In the genomic region with DNA sequence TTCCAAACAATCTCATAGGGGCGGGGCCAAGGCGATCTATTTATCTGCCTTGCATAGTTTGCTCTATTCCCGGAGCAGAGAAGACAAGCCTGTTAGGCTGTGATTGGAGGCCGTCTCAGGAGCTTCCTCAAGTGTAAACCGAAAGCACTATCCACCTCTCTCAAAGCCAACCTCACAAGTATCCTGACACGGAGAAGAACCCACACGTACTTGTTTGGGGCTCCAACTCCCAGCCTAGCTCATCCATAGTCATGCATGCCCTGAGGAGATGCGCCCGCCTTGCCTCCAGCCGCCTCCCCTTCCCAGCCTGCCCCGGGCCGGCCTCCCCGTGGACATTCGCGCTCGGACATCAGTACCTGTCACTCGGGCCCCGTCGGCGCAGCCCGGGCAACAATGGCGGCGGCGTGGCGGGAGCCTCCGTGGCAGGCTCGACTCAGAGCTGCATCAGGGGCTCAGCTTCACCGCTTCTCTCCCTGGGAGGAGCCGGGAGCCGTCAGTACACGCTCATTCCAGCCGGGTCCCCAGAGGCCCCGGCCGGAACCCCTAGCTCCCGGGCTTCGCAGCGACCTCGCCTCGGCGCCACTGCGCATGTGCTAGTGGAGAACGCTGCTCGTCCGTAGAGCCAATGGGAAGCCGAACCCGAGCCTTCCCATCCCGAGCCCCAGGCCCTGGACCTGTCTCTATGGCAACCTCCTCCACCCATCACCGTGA, we compare ENCODE assay signal across 8 mouse cellular contexts. TPM values are rescaled to one million over a fixed set of nuclear protein-coding genes. Genes with fewer than 3 reads are reported as not detected.
DNase-seq lines count a peak whose midpoint lies in the region; ATAC-seq and TF ChIP-seq lines count a peak whose summit lies in the region.

Gene Zfp287, minus strand, starts transcription at position 595 of the 711 bp plus-strand sequence.

- intact Hi-C loops in left cerebral cortex, postnatal 10 days (cut with DNase I) = no loop called here

- peak within 1 kb of the TSS; percentile 63 for H3K9ac ChIP-seq in intestine, embryonic 14.5 days (ENCODE audit: low read length)

- peaks cover 4% of the 10 kb centered on the region; the same call in 1 of the 2 replicates for H3K4me1 ChIP-seq in cortical plate, adult 2 months (ENCODE audit: control insufficient read depth, insufficient read depth, low read length)
- 0 out of 2 replicates have a peak, but pooled peaks cover 3% of the 10 kb centered on the region for H3K4me1 ChIP-seq in intestine, embryonic 14.5 days (replicated peaks; ENCODE audit: control insufficient read depth, insufficient read depth, low read length)

- H3K4me2 ChIP-seq in intestine, embryonic 14.5 days (ENCODE audit: low read length) = peak within 1 kb of the TSS; percentile 55

- H3K27ac ChIP-seq in cortical plate, adult 2 months (ENCODE audit: insufficient read depth, low read length) = peak within 1 kb of the TSS; percentile 55
- H3K27ac ChIP-seq in intestine, embryonic 14.5 days (ENCODE audit: low read depth) = peak within 1 kb of the TSS; percentile 75

- peak within 1 kb of the TSS; percentile 94 for H3K4me3 ChIP-seq in cortical plate, adult 2 months (ENCODE audit: insufficient read depth, low read length)
- H3K4me3 ChIP-seq in intestine, embryonic 14.5 days (ENCODE audit: low read depth, low read length) = peak within 1 kb of the TSS; percentile 83

- H3K9me3 ChIP-seq in intestine, embryonic 14.5 days (ENCODE audit: control insufficient read depth, low read length) = no peaks in the 10 kb centered on the region

- H3K27me3 ChIP-seq in intestine, embryonic 14.5 days (replicated peaks; ENCODE audit: control insufficient read depth, insufficient read depth, low read length) = no peaks in the 10 kb centered on the region

- no peak for TF ChIP-seq CTCF in cortical plate, adult 2 months (IDR thresholded peaks at IDR 0.05; ENCODE audit: extremely low read depth, insufficient read depth, low read length)

- under 1% methylated on average over 48 of the region's 48 CpGs for WGBS in intestine, embryonic 14.5 days

- DNase-seq in ZHBTc4 (ENCODE audit: low read depth, low spot score) = peak; percentile 88
- peak; percentile 84 for DNase-seq in gastrocnemius, postnatal 25 days
- DNase-seq in intestine, embryonic 14.5 days (ENCODE audit: low spot score) = peak; percentile 91
- DNase-seq in left cerebral cortex, postnatal 10 days (ENCODE audit: extremely low spot score in 1 of 2, low spot score in 2 of 2) = peak; percentile 92 to 94
- peak; percentile 91 for DNase-seq in right cerebral cortex, postnatal 14 days
- DNase-seq in urinary bladder, postnatal 25 days (ENCODE audit: low spot score) = peak; percentile 75

- peak; percentile 94 for ATAC-seq in intestine, embryonic 14.5 days (replicated peaks; ENCODE audit: low FRiP score, low TSS enrichment, low read depth)
- ATAC-seq in megakaryocyte progenitor cell, adult 5-6 weeks (replicated peaks; ENCODE audit: poor library complexity) = peak; percentile 90

- peak; percentile 64; the same call in 1 of the 2 replicates for TF ChIP-seq POLR2A in cortical plate, adult 2 months (IDR thresholded peaks at IDR 0.05; ENCODE audit: extremely low read depth, insufficient read depth, low read length)

- H3K36me3 ChIP-seq in intestine, embryonic 14.5 days (ENCODE audit: control insufficient read depth, insufficient read depth, low read length) = peaks cover 15% of the 10 kb centered on the region; the same call in 1 of the 2 replicates

RNA-seq across cellular contexts. Expression of gene Zfp287, which starts in this region (rescaled TPM):
- 13.2 and 13.6 TPM in 2 replicates for polyA plus RNA-seq in cortical plate, adult 2 months (2012; rRNA removed)
- total RNA-seq in gastrocnemius, postnatal 25 days (2021) = 1 to 10 TPM; 1.4 to 1.7 TPM
- 7.7 and 8.9 TPM in 2 replicates for polyA plus RNA-seq in intestine, embryonic 14.5 days (2014; fragmentation: Nextera tagmentation; extraction: Ambion mirVana)
- 10 to 100 TPM; 16.8 to 19.1 TPM for total RNA-seq in left cerebral cortex, postnatal 10 days (2021)
- total RNA-seq in megakaryocyte progenitor cell, adult 5-6 weeks (2015) = 1.3 and 1.9 TPM in 2 replicates
- total RNA-seq in megakaryocyte progenitor cell, adult 5-6 weeks (2017) = 0.50 and 1.2 TPM in 2 replicates

Comparison
In these comparisons a context has a peak if more than half of its experiments do, and no peak if none do; other contexts are left out.
1. Peak in every context shown above with its lines: DNase-seq, ATAC-seq, H3K4me3 ChIP-seq and H3K27ac ChIP-seq.
2. RNA of gene Zfp287 (total RNA-seq): 16.8 to 19.1 TPM in left cerebral cortex, postnatal 10 days; 1.4 to 1.7 TPM in gastrocnemius, postnatal 25 days and 0.50 to 1.9 TPM in megakaryocyte progenitor cell, adult 5-6 weeks; every median in the first group is over 4 times any median in the second.